Mouse (Mus musculus) brain, embryonic 14.5 days (tissue): ENCODE measurements around the gene Gm44965. TPM values are rescaled to one million over a fixed set of nuclear protein-coding genes. Genes with fewer than 3 reads are reported as not detected.

ENCODE experiments used
- DNase-seq: peaks from one replicate; pipeline ENCODE4 v3.0.0-alpha.2; 2011; ENCODE audit warnings: low read depth
- CTCF ChIP-seq: fragments of 200-500 bp; IDR thresholded peaks from 2 replicates; pipeline ENCODE4 v1.5.1; 2012; ENCODE audit warnings: inconsistent platforms, mild to moderate bottlenecking, moderate library complexity, borderline replicate concordance; ENCODE audit not compliant: insufficient read depth, insufficient read length; ENCODE audit errors: extremely low read depth
- POLR2A ChIP-seq: fragments of 200-500 bp; IDR thresholded peaks from 2 replicates; pipeline ENCODE4 v1.6.1; 2012; ENCODE audit warnings: mild to moderate bottlenecking, inconsistent platforms, borderline replicate concordance; ENCODE audit not compliant: poor library complexity, insufficient read depth, insufficient read length, severe bottlenecking; ENCODE audit errors: extremely low read depth
- polyA plus RNA-seq: library from polyadenylated mRNA; depleted of rRNA; stranded (reverse); fragments of >200 nt; gene quantifications from 2 replicates; pipeline ENCODE4 v1.2.3, GENCODE M21; 2012

Gene Gm44965
- polyA plus RNA-seq, 1 experiment: not detected

DNA sequence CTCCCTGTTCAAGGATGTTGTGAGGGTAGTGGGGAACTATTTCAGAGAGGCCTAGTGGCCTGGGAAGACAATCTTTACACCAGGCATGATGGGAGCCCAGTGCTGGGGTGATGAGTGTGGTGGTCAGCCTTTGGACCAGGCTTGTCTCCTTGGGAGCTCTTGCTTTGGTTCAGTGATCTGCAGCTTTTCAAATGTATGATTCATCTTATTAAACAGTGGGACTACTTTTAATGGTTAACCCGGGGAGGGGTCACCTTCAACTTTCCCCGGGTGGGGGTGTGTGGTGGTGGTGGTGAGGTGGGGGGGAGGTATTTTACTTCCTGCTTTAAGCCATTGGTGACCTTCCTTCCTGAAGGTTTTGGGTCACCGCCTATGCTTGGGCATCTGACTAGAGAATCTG, 34.6 kb downstream of the Gm44965 start:
- DNase-seq: no peak
- TF ChIP-seq CTCF (no peak), POLR2A (no peak)

DNA sequence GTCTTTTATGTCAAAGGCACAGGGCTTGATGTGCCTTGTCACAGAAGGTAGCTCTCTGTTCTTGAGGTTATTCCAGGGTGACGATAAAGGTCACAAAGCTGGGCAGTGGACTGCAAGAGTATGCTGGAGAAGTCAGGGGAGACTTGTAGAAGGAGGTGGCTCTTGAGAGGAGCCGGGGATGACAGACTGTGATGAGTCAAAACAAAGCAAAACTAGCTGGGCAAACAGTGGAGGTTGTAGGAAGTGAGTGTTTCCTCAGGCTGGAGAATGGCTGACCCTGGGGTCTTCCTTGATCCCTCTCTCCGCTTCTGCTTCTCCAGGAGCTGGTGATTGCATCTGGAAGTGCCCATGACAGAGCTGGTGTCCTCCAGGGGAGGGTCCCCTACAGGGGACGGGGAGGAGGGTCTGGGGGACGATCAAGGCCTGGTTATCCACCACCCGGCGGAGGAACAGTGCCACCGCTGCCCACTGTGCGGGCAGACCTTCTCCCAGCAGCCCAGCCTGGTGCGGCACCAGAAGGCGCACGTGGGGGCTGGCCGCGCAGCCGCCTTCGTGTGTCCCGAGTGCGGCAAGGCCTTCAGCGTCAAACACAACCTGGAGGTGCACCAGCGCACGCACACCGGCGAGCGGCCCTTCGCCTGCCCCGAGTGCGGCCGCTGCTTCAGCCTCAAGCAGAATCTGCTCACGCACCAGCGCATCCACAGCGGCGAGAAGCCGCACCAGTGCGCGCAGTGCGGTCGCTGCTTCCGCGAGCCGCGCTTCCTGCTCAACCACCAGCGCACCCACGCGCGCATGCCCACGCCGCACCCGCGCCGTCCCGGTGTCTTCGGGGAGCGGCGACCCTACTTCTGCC, 35.3 kb downstream of the Gm44965 start:
- peak; percentile 71 for DNase-seq
- TF ChIP-seq CTCF (no peak), POLR2A (peak; percentile 37; the same call in 1 of the 2 replicates)

GRCm38 (mm10) chr6:48629661-48630034, 35.9 kb downstream of the Gm44965 start:
- no peak for DNase-seq
- TF ChIP-seq CTCF: no peak
- no peak for TF ChIP-seq POLR2A

- TF ChIP-seq CTCF (no peak), POLR2A (no peak)
- DNase-seq: no peak
Measured at GRCm38 (mm10) chr6:48630831-48631230, 37.1 kb downstream of the Gm44965 start.

- TF ChIP-seq POLR2A: no peak
- TF ChIP-seq CTCF: no peak
- no peak for DNase-seq
Measured at GRCm38 (mm10) chr6:48635105-48635504, 41.4 kb downstream of the Gm44965 start.

GRCm38 (mm10) chr6:48636515-48636914, 42.8 kb downstream of the Gm44965 start:
- DNase-seq: no peak
- TF ChIP-seq CTCF (no peak), POLR2A (no peak)

DNA sequence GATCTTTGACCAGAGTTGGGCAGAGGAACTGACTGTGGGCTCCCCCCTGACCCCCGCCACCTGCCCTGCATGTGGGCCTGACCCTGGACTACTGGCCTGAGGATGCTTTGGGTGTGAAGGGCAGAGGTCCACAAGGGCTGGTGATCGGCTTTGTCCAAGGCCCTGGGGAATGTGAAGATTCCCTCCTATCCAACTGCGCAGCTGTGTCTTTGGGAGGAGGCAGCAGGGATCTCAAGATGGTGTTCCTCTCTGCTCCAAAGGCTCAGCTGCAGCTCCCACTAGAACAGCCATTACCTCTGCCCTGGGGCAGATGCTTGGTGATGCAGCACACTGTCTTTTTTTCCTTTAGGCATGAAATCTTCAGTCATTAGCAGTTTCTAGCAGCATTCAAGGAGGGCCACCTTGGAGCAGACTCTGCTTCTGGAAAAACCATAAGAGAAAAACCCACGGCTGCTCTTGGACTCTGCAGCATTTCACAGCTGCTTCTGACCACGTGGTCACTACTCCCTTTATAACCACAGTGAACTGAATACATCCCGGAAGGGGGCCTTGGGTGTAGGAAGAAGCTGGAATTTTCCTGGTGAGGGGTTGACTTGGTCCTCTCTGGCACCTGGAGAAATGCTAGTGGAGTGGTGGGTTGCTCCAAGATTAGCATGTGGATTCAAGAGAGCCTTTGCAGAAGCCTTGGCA, 44.2 kb downstream of the Gm44965 start:
- TF ChIP-seq POLR2A (no peak), CTCF (no peak)
- DNase-seq: no peak

- TF ChIP-seq POLR2A: no peak
- TF ChIP-seq CTCF: no peak
- DNase-seq: no peak
Measured at GRCm38 (mm10) chr6:48638553-48638952, 44.8 kb downstream of the Gm44965 start.

DNA sequence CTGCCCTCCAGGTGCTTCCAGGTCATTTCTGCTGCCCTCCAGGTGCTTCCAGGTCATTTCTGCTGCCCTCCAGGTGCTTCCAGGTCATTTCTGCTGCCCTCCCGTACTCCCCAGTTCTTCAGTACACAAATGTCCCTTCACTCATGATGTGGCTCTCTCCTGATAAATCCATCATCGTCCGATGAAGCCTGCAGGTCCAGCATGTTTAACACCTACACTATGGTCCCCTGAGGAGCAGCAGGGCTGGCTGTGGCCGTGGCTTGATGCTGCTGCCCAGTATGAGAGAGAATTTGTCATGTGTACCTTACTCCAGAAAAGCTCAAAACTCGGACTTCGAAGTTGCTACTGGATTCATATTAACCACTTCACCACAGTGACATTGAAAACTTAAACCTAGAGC, 47.6 kb downstream of the Gm44965 start:
- TF ChIP-seq CTCF: no peak
- TF ChIP-seq POLR2A: no peak
- DNase-seq: no peak

- DNase-seq: peak; percentile 89
- TF ChIP-seq POLR2A: no peak
- peak; percentile 50; the same call in 1 of the 2 replicates for TF ChIP-seq CTCF
Measured at GRCm38 (mm10) chr6:48642764-48643292, 49.1 kb downstream of the Gm44965 start.

- peak; percentile 81 for DNase-seq
- TF ChIP-seq CTCF (peak; percentile 87), POLR2A (no peak)
Measured at GRCm38 (mm10) chr6:48645660-48646308, 52.0 kb downstream of the Gm44965 start.
